Mouse (Mus musculus): Measurements from ENCODE around the gene Olfr461. TPM values are rescaled to one million over a fixed set of nuclear protein-coding genes. Genes with fewer than 3 reads are reported as not detected.
"Not testable (repeated sequence)": the region's sequence is repeated elsewhere in the genome, so short reads cannot be mapped to it uniquely, and the experiment has no call there.

Olfr461 gene
- not detected in 2 replicates for polyA plus RNA-seq (2012; rRNA removed)

DNA sequence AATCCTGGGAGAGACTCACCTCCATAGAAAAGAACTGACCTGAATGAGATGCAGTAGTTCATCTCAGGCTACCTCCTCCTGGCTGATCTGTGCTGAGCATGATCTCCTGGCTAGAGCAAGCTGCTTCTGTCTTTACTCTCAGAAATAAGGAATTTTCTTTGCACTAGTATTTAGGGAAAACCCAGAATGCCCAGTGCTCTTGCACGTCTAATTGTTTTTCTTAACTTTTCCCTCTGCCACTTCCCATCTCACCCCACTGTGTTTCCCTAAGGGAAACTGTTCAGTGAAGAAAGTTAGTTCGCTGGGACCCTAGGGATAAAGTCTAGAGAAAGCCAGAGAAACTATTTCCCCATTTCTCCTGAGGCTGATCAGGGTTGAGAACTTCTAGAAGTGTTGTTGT is at the start of gene Olfr461:
Gene Olfr461 (minus strand): TSS at position 101 of the 400 bp plus-strand sequence.
- H3K4me1 ChIP-seq (ENCODE audit: control insufficient read depth, insufficient read depth, low read length) = no peaks in the 10 kb centered on the region
- no peak within 1 kb of the TSS for H3K4me3 ChIP-seq (ENCODE audit: insufficient read depth, low read depth, low read length)
- WGBS = 72% methylated on average over 2 of the region's 2 CpGs
- H3K36me3 ChIP-seq (ENCODE audit: control insufficient read depth, insufficient read depth, low read length) = no peaks in the 10 kb centered on the region
- H3K27me3 ChIP-seq (replicated peaks; ENCODE audit: control insufficient read depth, insufficient read depth, low read length) = no peaks in the 10 kb centered on the region
- no peak for TF ChIP-seq CTCF (conservative IDR thresholded peaks at IDR 0.05; ENCODE audit: insufficient read depth, insufficient read length, low read depth, low read length)
- H3K27ac ChIP-seq (ENCODE audit: insufficient read depth, low read depth, low read length) = no peak within 1 kb of the TSS
- no peak for DNase-seq

GRCm38 (mm10) chr6:40598546-40598945 is 43.7 kb upstream of the Olfr461 start:
- not testable (repeated sequence) for H3K27ac ChIP-seq (ENCODE audit: insufficient read depth, low read depth, low read length); H3K4me1 ChIP-seq (ENCODE audit: control insufficient read depth, insufficient read depth, low read length); H3K4me3 ChIP-seq (ENCODE audit: insufficient read depth, low read depth, low read length); H3K27me3 ChIP-seq (replicated peaks; ENCODE audit: control insufficient read depth, insufficient read depth, low read length); DNase-seq; H3K36me3 ChIP-seq (ENCODE audit: control insufficient read depth, insufficient read depth, low read length)
- 36% methylated on average over 4 of the region's 4 CpGs for WGBS

DNA sequence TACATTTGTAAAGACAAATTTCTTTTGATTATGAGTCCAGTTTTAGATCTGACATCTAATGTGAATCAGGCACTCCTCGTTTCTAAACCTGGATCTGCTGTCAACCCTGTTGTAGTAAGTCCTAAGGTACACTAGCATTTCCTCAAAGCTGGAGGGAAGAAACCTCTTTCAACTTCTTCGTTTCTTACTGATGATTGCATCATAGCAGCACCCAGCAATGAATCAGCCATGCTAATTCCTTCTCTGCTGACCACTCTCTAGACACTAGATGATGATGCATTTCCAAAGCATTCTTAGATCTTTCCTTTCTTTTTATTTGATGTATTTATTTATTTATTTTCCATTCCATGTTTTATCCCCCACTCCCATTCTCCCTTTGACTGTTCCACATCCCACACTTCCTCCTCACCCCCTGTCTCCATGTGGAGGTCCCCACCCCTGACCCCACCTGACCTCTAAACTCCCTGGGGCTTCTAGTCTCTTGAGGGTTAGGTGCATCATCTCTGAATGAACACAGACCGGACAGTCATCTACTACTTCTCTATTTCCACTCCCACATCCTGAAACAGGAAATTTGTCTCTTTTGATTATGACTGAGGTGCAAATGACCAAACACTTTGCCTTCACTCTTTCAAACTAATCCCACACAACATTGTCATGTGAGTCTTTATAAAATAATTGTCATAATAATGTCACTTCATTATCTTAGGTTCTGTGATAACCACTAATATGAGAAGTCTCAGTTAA is 40.1 kb upstream of the Olfr461 start:
- Histone ChIP-seq H3K27ac (ENCODE audit: insufficient read depth, low read depth, low read length) (no peak overlapping the region), H3K36me3 (ENCODE audit: control insufficient read depth, insufficient read depth, low read length) (no peaks in the 10 kb centered on the region), H3K4me1 (ENCODE audit: control insufficient read depth, insufficient read depth, low read length) (no peaks in the 10 kb centered on the region), H3K27me3 (replicated peaks; ENCODE audit: control insufficient read depth, insufficient read depth, low read length) (no peaks in the 10 kb centered on the region), H3K4me3 (ENCODE audit: insufficient read depth, low read depth, low read length) (no peak overlapping the region)
- no peak for TF ChIP-seq POLR2A (IDR thresholded peaks at IDR 0.05; ENCODE audit: low read depth, low read length)
- TF ChIP-seq CTCF (conservative IDR thresholded peaks at IDR 0.05; ENCODE audit: insufficient read depth, insufficient read length, low read depth, low read length) = no peak
- 66% methylated on average over 3 of the region's 3 CpGs for WGBS
- no peak for DNase-seq

- Histone ChIP-seq H3K27ac (ENCODE audit: insufficient read depth, low read depth, low read length) (no peak overlapping the region), H3K4me3 (ENCODE audit: insufficient read depth, low read depth, low read length) (no peak overlapping the region), H3K27me3 (replicated peaks; ENCODE audit: control insufficient read depth, insufficient read depth, low read length) (no peaks in the 10 kb centered on the region), H3K36me3 (ENCODE audit: control insufficient read depth, insufficient read depth, low read length) (no peaks in the 10 kb centered on the region), H3K4me1 (ENCODE audit: control insufficient read depth, insufficient read depth, low read length) (no peaks in the 10 kb centered on the region)
- no peak for TF ChIP-seq POLR2A (IDR thresholded peaks at IDR 0.05; ENCODE audit: low read depth, low read length)
- TF ChIP-seq CTCF (conservative IDR thresholded peaks at IDR 0.05; ENCODE audit: insufficient read depth, insufficient read length, low read depth, low read length) = no peak
- WGBS = 91% methylated on average over 2 of the region's 2 CpGs
- no peak for DNase-seq
Measured at GRCm38 (mm10) chr6:40588346-40588745, 33.5 kb upstream of the Olfr461 start.

GRCm38 (mm10) chr6:40585645-40586044 is 30.8 kb upstream of the Olfr461 start, which contains the start of gene Clec5a:
Gene Clec5a (minus strand): TSS chr6:40585821.
- DNase-seq = no peak
- no peaks in the 10 kb centered on the region for H3K4me1 ChIP-seq (ENCODE audit: control insufficient read depth, insufficient read depth, low read length)
- no peaks in the 10 kb centered on the region for H3K27me3 ChIP-seq (replicated peaks; ENCODE audit: control insufficient read depth, insufficient read depth, low read length)
- H3K27ac ChIP-seq (ENCODE audit: insufficient read depth, low read depth, low read length) = no peak within 1 kb of the TSS
- TF ChIP-seq POLR2A (IDR thresholded peaks at IDR 0.05; ENCODE audit: low read depth, low read length) = no peak
- TF ChIP-seq CTCF (conservative IDR thresholded peaks at IDR 0.05; ENCODE audit: insufficient read depth, insufficient read length, low read depth, low read length) = no peak
- H3K4me3 ChIP-seq (ENCODE audit: insufficient read depth, low read depth, low read length) = no peak within 1 kb of the TSS
- H3K36me3 ChIP-seq (ENCODE audit: control insufficient read depth, insufficient read depth, low read length) = no peaks in the 10 kb centered on the region
- 79% methylated on average over 5 of the region's 5 CpGs for WGBS

GRCm38 (mm10) chr6:40584336-40584735 is 29.5 kb upstream of the Olfr461 start:
- Histone ChIP-seq H3K36me3 (ENCODE audit: control insufficient read depth, insufficient read depth, low read length) (no peaks in the 10 kb centered on the region), H3K4me1 (ENCODE audit: control insufficient read depth, insufficient read depth, low read length) (no peaks in the 10 kb centered on the region), H3K27me3 (replicated peaks; ENCODE audit: control insufficient read depth, insufficient read depth, low read length) (no peaks in the 10 kb centered on the region), H3K4me3 (ENCODE audit: insufficient read depth, low read depth, low read length) (no peak overlapping the region), H3K27ac (ENCODE audit: insufficient read depth, low read depth, low read length) (no peak overlapping the region)
- 80% methylated on average over 6 of the region's 6 CpGs for WGBS
- no peak for TF ChIP-seq CTCF (conservative IDR thresholded peaks at IDR 0.05; ENCODE audit: insufficient read depth, insufficient read length, low read depth, low read length)
- TF ChIP-seq POLR2A (IDR thresholded peaks at IDR 0.05; ENCODE audit: low read depth, low read length) = no peak
- DNase-seq = no peak

GRCm38 (mm10) chr6:40576305-40576704 is 21.5 kb upstream of the Olfr461 start:
- H3K4me3 ChIP-seq (ENCODE audit: insufficient read depth, low read depth, low read length) = no peak overlapping the region
- 80% methylated on average over 1 of the region's 1 CpGs for WGBS
- no peak for DNase-seq
- H3K27ac ChIP-seq (ENCODE audit: insufficient read depth, low read depth, low read length) = no peak overlapping the region
- TF ChIP-seq CTCF (conservative IDR thresholded peaks at IDR 0.05; ENCODE audit: insufficient read depth, insufficient read length, low read depth, low read length) (no peak), POLR2A (IDR thresholded peaks at IDR 0.05; ENCODE audit: low read depth, low read length) (no peak)
- no peaks in the 10 kb centered on the region for H3K4me1 ChIP-seq (ENCODE audit: control insufficient read depth, insufficient read depth, low read length)
- no peaks in the 10 kb centered on the region for H3K27me3 ChIP-seq (replicated peaks; ENCODE audit: control insufficient read depth, insufficient read depth, low read length)
- H3K36me3 ChIP-seq (ENCODE audit: control insufficient read depth, insufficient read depth, low read length) = no peaks in the 10 kb centered on the region

Data from kidney, adult 2 months (tissue).